Mouse (Mus musculus): ENCODE data around the gene Hils1. TPM values are rescaled to one million over a fixed set of nuclear protein-coding genes. Genes with fewer than 3 reads are reported as not detected.
A peak's percentile ranks its signal among the peaks of the same experiment; 100 is the strongest.
"Not testable (repeated sequence)": the region's sequence is repeated elsewhere in the genome, so short reads cannot be mapped to it uniquely, and the experiment has no call there.

Gene Hils1
- polyA plus RNA-seq, 1 experiment from 2014 or later = 0.15 TPM

DNA sequence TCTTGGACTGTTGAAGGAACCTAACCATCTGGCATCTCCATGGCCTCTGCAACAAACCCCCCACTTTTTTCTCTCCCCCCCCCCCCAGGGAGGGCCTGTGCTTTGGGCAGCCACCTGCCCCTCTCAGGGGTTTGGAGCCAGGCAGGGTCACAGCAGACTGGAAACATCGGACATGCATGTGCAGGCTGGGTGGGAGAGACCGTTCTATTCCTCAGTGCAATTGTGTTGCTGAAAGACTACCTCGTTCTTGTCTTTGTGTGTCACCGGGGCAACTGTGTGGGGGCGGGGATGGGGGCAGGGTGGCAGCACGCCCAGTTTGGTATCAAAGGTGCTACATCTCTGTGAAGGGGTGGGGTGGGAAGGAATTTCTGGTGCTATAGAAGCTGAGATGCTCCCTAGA, 15.2 kb upstream of the Hils1 start:
- no peak for ATAC-seq (replicated peaks; ENCODE audit: insufficient number of reproducible peaks, insufficient read depth, low FRiP score, low read depth)
- Histone ChIP-seq H3K27me3 (peaks cover 3% of the 10 kb centered on the region; the same call in 1 of the 2 replicates), H3K4me2 (no peak overlapping the region), H3K9ac (no peak overlapping the region), H3K27ac (peak overlapping the region; percentile 47), H3K4me1 (replicated peaks) (peaks cover 5% of the 10 kb centered on the region), H3K36me3 (0 out of 2 replicates have a peak, but pooled peaks cover 3% of the 10 kb centered on the region), H3K4me3 (no peak overlapping the region), H3K9me3 (replicated peaks) (no peaks in the 10 kb centered on the region)
- 11% methylated on average over 6 of the region's 6 CpGs for WGBS

DNA sequence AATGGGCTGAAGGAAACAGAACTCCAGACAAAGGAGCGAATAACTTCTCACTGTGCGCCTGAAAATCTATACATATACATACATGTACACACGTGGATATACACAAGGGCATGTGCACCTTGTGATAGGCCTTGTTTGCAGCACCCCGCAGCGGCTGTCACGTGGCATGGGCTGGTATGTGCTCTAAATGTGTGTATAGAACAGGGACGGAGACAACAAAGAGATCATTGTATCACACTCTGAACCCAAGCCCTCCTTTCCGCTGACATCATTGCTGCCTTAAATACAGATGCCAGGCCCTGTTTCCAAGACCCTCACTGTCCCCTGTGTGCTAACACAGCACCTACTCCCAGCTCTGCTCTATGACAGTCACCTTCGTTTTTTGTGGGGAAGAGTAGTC, 12.3 kb upstream of the Hils1 start:
- Histone ChIP-seq H3K9me3 (replicated peaks) (no peaks in the 10 kb centered on the region), H3K4me2 (no peak overlapping the region), H3K36me3 (no peaks in the 10 kb centered on the region), H3K9ac (no peak overlapping the region), H3K27ac (peak overlapping the region; percentile 52), H3K4me1 (replicated peaks) (peaks cover 21% of the 10 kb centered on the region), H3K4me3 (peak overlapping the region; percentile 21; the same call in 1 of the 2 replicates), H3K27me3 (no peaks in the 10 kb centered on the region; the same call in 1 of the 2 replicates)
- WGBS = 67% methylated on average over 9 of the region's 9 CpGs
- ATAC-seq (replicated peaks; ENCODE audit: insufficient number of reproducible peaks, insufficient read depth, low FRiP score, low read depth) = no peak

GRCm38 (mm10) chr11:94957693-94958064, 9.7 kb upstream of the Hils1 start:
- no peak overlapping the region for H3K4me2 ChIP-seq

DNA sequence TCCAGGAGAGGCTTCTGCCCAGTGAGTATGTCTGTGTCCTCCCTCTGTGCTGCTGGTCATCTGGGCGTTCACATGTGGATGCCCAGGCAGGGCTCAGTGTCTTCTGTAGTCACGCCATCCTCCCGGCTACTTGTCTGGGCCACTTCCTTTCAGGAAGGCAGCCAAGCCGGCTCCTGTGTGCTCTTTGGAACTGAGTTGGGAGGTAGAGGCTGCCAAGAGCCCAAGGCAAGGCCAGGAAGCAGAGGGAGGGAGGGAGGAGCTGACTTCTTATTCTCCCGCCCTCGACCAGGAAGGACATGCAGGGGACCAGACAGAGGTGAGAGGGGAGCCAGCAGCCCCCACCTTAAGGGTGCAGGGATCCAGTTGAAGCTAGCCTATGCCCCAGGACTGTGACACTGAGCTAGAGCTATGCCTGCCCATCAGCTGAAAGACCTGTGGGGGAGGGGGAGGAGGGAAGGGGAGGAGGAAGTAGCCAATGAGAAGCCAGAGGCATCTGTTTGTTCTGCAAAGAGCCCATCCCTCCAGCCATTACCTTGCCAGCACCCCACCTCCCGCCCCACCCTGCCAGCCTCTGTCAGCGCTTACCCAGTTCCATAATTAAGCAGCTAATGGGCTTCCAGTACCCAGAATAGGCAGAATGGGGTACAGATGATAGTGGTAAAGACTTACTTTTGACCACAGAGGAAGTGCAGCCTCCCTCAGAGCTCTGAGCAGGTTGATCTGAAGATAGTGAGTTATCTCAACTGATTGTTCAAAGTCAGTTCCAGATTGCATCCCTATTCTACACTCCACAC, 9.1 kb upstream of the Hils1 start:
- Histone ChIP-seq H3K4me1 (replicated peaks) (peaks cover 16% of the 10 kb centered on the region), H3K4me3 (no peak overlapping the region), H3K27ac (peak overlapping the region; percentile 67), H3K4me2 (no peak overlapping the region), H3K9me3 (replicated peaks) (no peaks in the 10 kb centered on the region), H3K9ac (no peak overlapping the region), H3K36me3 (no peaks in the 10 kb centered on the region), H3K27me3 (no peaks in the 10 kb centered on the region; the same call in 1 of the 2 replicates)
- ATAC-seq (replicated peaks; ENCODE audit: insufficient number of reproducible peaks, insufficient read depth, low FRiP score, low read depth) = peak; percentile 60
- WGBS = 18% methylated on average over 8 of the region's 8 CpGs

More at GRCm38 (mm10) chr11:94957693-94958064, 9.7 kb upstream of the Hils1 start:
- 73% methylated on average over 9 of the region's 9 CpGs for WGBS
- peak overlapping the region; percentile 67 for H3K27ac ChIP-seq
- no peaks in the 10 kb centered on the region for H3K9me3 ChIP-seq (replicated peaks)
- H3K4me3 ChIP-seq = no peak overlapping the region
- ATAC-seq (replicated peaks; ENCODE audit: insufficient number of reproducible peaks, insufficient read depth, low FRiP score, low read depth) = no peak
- no peak overlapping the region for H3K9ac ChIP-seq
- H3K4me1 ChIP-seq (replicated peaks) = peaks cover 16% of the 10 kb centered on the region
- H3K36me3 ChIP-seq = no peaks in the 10 kb centered on the region
- H3K27me3 ChIP-seq = no peaks in the 10 kb centered on the region; the same call in 1 of the 2 replicates

- Histone ChIP-seq H3K9ac (no peak overlapping the region), H3K4me1 (replicated peaks) (peaks cover 14% of the 10 kb centered on the region), H3K27me3 (no peaks in the 10 kb centered on the region), H3K4me3 (no peak overlapping the region), H3K27ac (no peak overlapping the region), H3K36me3 (no peaks in the 10 kb centered on the region), H3K9me3 (replicated peaks) (no peaks in the 10 kb centered on the region), H3K4me2 (no peak overlapping the region)
- ATAC-seq (replicated peaks; ENCODE audit: insufficient number of reproducible peaks, insufficient read depth, low FRiP score, low read depth) = no peak
- 59% methylated on average over 5 of the region's 5 CpGs for WGBS
These were observed 4.8 kb upstream of the Hils1 start for GRCm38 (mm10) chr11:94962534-94963101.

GRCm38 (mm10) chr11:94968187-94968586, 794 bp downstream of the Hils1 start:
- no peak overlapping the region for H3K9ac ChIP-seq
- no peaks in the 10 kb centered on the region for H3K36me3 ChIP-seq
- no peak for ATAC-seq (replicated peaks; ENCODE audit: insufficient number of reproducible peaks, insufficient read depth, low FRiP score, low read depth)
- no peaks in the 10 kb centered on the region for H3K9me3 ChIP-seq (replicated peaks)
- H3K4me1 ChIP-seq (replicated peaks) = peaks cover 11% of the 10 kb centered on the region
- no peak overlapping the region for H3K4me2 ChIP-seq
- H3K27ac ChIP-seq = no peak overlapping the region
- WGBS = 76% methylated on average over 7 of the region's 7 CpGs
- H3K27me3 ChIP-seq = no peaks in the 10 kb centered on the region
- H3K4me3 ChIP-seq = no peak overlapping the region

- not testable (repeated sequence) for H3K4me3 ChIP-seq; ATAC-seq (replicated peaks; ENCODE audit: insufficient number of reproducible peaks, insufficient read depth, low FRiP score, low read depth); H3K9me3 ChIP-seq (replicated peaks); H3K27ac ChIP-seq; H3K4me2 ChIP-seq; H3K9ac ChIP-seq; H3K36me3 ChIP-seq; H3K27me3 ChIP-seq
- H3K4me1 ChIP-seq (replicated peaks) = peaks cover 25% of the 10 kb centered on the region
- WGBS = 86% methylated on average over 4 of the region's 4 CpGs
These were observed 2.3 kb downstream of the Hils1 start for GRCm38 (mm10) chr11:94969709-94970108.

DNA sequence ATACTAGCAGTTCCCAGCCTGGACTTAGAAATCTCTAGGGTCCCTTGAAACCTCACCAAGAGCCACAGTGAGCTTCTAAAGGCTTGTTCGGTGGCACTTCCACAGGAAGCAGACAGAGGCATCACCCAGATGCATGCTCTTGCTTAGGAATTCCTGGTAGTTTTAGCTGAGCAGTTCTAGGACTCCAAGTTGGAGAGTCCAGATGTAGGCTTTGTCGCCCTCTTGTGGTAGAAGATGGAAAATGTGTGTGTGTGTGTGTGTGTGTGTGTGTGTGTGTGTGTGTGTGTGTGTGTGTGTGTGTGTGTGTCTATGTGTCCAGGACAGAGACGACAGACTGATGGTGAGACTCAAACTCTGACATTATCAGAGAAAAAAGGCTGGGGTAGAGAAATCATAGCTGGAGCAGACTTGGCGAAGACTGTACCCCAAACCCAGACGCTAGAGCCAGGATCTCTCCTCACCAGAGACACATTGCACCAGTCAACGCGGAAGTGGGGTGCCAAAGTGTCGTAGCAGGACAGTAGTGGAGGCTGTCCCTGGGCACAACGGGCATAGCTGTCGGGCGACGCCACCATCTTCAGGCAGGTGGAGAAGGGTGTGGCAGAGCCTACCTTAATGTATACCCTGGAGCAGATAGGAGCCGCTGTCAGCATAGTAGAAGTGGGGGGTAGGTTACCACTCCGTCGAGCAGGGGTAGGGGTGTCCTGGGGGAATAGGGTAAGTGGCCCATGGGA, 3.0 kb downstream of the Hils1 start:
- H3K27ac ChIP-seq = no peak overlapping the region
- H3K4me2 ChIP-seq = no peak overlapping the region
- no peaks in the 10 kb centered on the region for H3K9me3 ChIP-seq (replicated peaks)
- ATAC-seq (replicated peaks; ENCODE audit: insufficient number of reproducible peaks, insufficient read depth, low FRiP score, low read depth) = no peak
- H3K27me3 ChIP-seq = no peaks in the 10 kb centered on the region
- 61% methylated on average over 15 of the region's 15 CpGs for WGBS
- no peaks in the 10 kb centered on the region for H3K36me3 ChIP-seq
- no peak overlapping the region for H3K9ac ChIP-seq
- H3K4me3 ChIP-seq = no peak overlapping the region
- peaks cover 32% of the 10 kb centered on the region for H3K4me1 ChIP-seq (replicated peaks)

- H3K9me3 ChIP-seq (replicated peaks) = no peaks in the 10 kb centered on the region
- no peak for ATAC-seq (replicated peaks; ENCODE audit: insufficient number of reproducible peaks, insufficient read depth, low FRiP score, low read depth)
- H3K4me2 ChIP-seq = peak overlapping the region; percentile 59
- H3K4me1 ChIP-seq (replicated peaks) = peaks cover 47% of the 10 kb centered on the region
- peak overlapping the region; percentile 65; the same call in 1 of the 2 replicates for H3K27ac ChIP-seq
- 63% methylated on average over 16 of the region's 16 CpGs for WGBS
- 0 out of 2 replicates have a peak overlapping the region, but pooled peaks have one; percentile 26 for H3K9ac ChIP-seq
- H3K36me3 ChIP-seq = no peaks in the 10 kb centered on the region
- H3K27me3 ChIP-seq = no peaks in the 10 kb centered on the region
- peak overlapping the region; percentile 40; the same call in 1 of the 2 replicates for H3K4me3 ChIP-seq
These were observed 4.7 kb downstream of the Hils1 start for GRCm38 (mm10) chr11:94971895-94972615.

GRCm38 (mm10) chr11:94972887-94973286, 5.5 kb downstream of the Hils1 start:
- Histone ChIP-seq H3K27me3 (no peaks in the 10 kb centered on the region), H3K36me3 (no peaks in the 10 kb centered on the region), H3K9ac (peak overlapping the region; percentile 48; the same call in 1 of the 2 replicates), H3K4me2 (peak overlapping the region; percentile 59), H3K9me3 (replicated peaks) (no peaks in the 10 kb centered on the region), H3K27ac (peak overlapping the region; percentile 65), H3K4me3 (peak overlapping the region; percentile 40), H3K4me1 (replicated peaks) (peaks cover 51% of the 10 kb centered on the region)
- 0 out of 2 replicates have a peak, but pooled peaks have one; percentile 37 for ATAC-seq (replicated peaks; ENCODE audit: insufficient number of reproducible peaks, insufficient read depth, low FRiP score, low read depth)
- 34% methylated on average over 5 of the region's 5 CpGs for WGBS

Data from heart, embryonic 15.5 days (tissue).